Mouse (Mus musculus): ENCODE results near the gene Trarg1. TPM values are rescaled to one million over a fixed set of nuclear protein-coding genes. Genes with fewer than 3 reads are reported as not detected.
A peak's percentile ranks its signal among the peaks of the same experiment; 100 is the strongest.

Gene Trarg1
- polyA plus RNA-seq, 1 experiment: 0.40 TPM

DNA sequence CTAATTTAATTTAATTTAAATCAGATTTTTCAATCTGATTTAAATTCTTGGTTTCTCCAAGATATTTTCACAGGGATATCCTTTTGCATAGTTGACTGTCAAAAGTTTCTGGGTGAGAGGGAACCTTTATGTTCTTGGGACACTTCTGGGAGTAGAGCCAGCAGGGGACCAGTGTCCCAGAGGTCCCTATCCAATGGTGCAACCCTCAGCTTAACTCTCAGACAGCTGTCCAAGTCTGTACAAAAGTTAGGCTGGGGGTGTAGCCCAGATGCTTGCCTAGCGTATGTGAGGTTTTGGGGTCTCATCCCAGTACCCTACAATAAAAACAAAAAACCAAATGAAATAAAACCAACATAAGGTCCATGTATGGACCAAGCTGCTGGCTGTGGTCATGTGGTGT lies 28.5 kb downstream of the Trarg1 start:
- no peaks in the 10 kb centered on the region for H3K4me1 ChIP-seq (ENCODE audit: control insufficient read depth, insufficient read depth, low read length)
- no peak overlapping the region for H3K4me3 ChIP-seq (ENCODE audit: insufficient read depth, low read length)
- TF ChIP-seq POLR2A (IDR thresholded peaks at IDR 0.05; ENCODE audit: extremely low read depth, insufficient read depth, low read length) (no peak), CTCF (IDR thresholded peaks at IDR 0.05; ENCODE audit: extremely low read depth, insufficient read depth, low read length) (no peak)
- no peak overlapping the region for H3K27ac ChIP-seq (ENCODE audit: insufficient read depth, low read length)

DNA sequence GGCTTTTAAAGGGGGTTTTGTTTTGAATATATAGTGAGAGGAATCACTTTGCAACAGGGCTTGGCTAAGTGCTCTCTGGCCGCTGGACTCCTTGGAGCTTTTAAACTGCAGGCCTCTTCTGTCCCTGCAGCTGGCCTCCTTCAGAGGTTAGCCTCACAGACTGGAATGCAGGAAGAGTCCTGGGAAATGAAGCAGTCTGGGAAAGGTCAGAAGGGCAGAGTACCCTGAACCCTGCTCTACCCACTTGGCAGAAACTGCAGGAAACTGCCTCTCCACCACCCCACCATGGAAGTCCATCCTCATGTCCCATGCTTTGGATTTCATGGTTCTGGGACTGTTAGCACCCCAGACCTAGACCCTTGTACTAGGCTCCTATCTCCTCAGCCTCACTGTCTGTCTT lies 29.3 kb downstream of the Trarg1 start:
- Histone ChIP-seq H3K4me3 (ENCODE audit: insufficient read depth, low read length) (no peak overlapping the region), H3K4me1 (ENCODE audit: control insufficient read depth, insufficient read depth, low read length) (no peaks in the 10 kb centered on the region), H3K27ac (ENCODE audit: insufficient read depth, low read length) (no peak overlapping the region)
- TF ChIP-seq POLR2A (IDR thresholded peaks at IDR 0.05; ENCODE audit: extremely low read depth, insufficient read depth, low read length) (no peak), CTCF (IDR thresholded peaks at IDR 0.05; ENCODE audit: extremely low read depth, insufficient read depth, low read length) (no peak)

DNA sequence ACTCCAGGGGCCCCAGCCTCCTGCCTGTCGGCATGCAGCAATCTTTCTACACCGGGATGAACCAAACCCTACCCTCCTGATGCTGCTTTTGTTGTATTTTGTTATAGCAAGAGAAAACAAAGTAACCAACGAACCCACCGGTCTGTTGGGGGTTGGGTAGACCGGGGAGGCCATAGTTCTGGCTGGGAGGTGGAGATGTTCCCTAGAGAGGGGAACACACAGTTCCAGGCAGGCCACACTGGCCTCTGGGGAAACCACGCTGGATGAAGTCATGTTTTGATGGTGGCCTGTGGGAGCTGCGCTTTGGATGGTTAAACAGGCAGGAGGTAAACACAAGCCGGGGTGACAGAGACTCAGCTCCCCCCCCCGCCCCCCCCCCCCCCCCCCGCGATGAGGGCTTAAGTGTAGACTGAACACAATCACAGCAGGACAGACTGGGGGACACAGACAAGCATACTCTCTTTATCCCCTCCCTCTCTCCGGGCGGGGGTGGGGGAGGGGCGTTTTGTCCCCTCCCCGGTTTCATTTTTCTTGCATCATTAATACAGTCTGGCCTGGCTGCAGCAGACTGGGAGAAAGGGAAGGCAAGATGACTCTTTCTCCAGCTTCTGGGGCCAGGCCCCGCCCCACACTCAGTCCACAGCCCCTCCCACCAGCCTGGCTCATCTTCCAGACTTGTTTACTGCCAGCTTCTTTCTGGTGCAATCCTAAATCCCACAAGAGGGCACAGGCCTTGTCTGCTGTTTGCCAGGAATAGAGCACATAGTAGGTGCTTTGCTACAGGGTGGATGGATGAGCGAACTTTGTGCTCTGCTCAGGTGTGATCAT lies 30.2 kb downstream of the Trarg1 start:
- TF ChIP-seq POLR2A (IDR thresholded peaks at IDR 0.05; ENCODE audit: extremely low read depth, insufficient read depth, low read length): no peak
- no peak for TF ChIP-seq CTCF (IDR thresholded peaks at IDR 0.05; ENCODE audit: extremely low read depth, insufficient read depth, low read length)

DNA sequence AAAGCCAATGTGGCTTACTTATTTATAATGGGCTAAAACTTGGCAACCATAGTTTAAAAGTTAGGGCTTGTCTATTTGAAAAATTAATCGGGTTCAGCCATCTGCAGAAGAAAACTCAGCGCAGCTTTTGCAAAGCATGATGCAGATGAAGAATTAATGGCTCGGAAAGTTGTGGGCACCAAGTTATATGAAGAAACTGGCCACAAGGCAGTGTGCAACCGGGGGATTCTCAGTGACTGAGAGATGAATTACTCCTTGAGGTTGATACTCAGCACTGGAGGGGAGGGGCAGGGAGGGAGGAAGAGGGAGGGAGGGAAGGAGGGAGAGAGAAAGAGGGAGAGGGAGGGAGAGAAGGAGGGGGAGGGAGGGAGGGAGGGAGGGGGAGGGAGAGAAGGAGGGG lies 37.4 kb downstream of the Trarg1 start:
- Histone ChIP-seq H3K27ac (ENCODE audit: insufficient read depth, low read length) (no peak overlapping the region), H3K4me3 (ENCODE audit: insufficient read depth, low read length) (no peak overlapping the region), H3K4me1 (ENCODE audit: control insufficient read depth, insufficient read depth, low read length) (no peaks in the 10 kb centered on the region)
- no peak for TF ChIP-seq POLR2A (IDR thresholded peaks at IDR 0.05; ENCODE audit: extremely low read depth, insufficient read depth, low read length)
- TF ChIP-seq CTCF (IDR thresholded peaks at IDR 0.05; ENCODE audit: extremely low read depth, insufficient read depth, low read length): no peak

More for the DNA sequence above, 30.2 kb downstream of the Trarg1 start:
- H3K4me1 ChIP-seq (ENCODE audit: control insufficient read depth, insufficient read depth, low read length): no peaks in the 10 kb centered on the region
- no peak overlapping the region for H3K4me3 ChIP-seq (ENCODE audit: insufficient read depth, low read length)
- H3K27ac ChIP-seq (ENCODE audit: insufficient read depth, low read length): no peak overlapping the region

DNA sequence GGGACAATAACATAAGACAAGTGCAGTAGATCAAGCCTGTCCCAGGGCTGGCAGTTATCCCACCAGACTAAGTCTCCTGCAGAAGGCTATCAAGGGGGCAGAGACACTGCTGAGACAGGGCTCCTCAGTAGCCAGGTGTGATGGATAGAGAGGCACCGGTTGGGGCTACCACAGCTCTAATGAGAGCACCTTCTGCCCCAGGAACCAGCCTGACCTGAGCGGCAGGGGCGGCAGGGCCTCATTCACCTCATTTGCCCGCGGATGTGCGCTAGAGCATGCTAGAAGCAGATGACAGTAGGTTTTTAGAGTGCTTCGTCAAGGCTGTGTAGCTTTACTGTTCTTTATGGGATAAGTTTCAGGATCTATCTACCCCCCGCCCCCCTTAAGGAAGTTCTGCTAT lies 44.3 kb downstream of the Trarg1 start:
- H3K4me1 ChIP-seq (ENCODE audit: control insufficient read depth, insufficient read depth, low read length): no peaks in the 10 kb centered on the region
- TF ChIP-seq CTCF (IDR thresholded peaks at IDR 0.05; ENCODE audit: extremely low read depth, insufficient read depth, low read length) (no peak), POLR2A (IDR thresholded peaks at IDR 0.05; ENCODE audit: extremely low read depth, insufficient read depth, low read length) (no peak)
- H3K4me3 ChIP-seq (ENCODE audit: insufficient read depth, low read length): no peak overlapping the region
- no peak overlapping the region for H3K27ac ChIP-seq (ENCODE audit: insufficient read depth, low read length)

GRCm38 (mm10) chr11:76728093-76728492 lies 48.5 kb downstream of the Trarg1 start:
- no peak for TF ChIP-seq POLR2A (IDR thresholded peaks at IDR 0.05; ENCODE audit: extremely low read depth, insufficient read depth, low read length)
- no peak for TF ChIP-seq CTCF (IDR thresholded peaks at IDR 0.05; ENCODE audit: extremely low read depth, insufficient read depth, low read length)
- no peak overlapping the region for H3K27ac ChIP-seq (ENCODE audit: insufficient read depth, low read length)
- no peaks in the 10 kb centered on the region for H3K4me1 ChIP-seq (ENCODE audit: control insufficient read depth, insufficient read depth, low read length)
- H3K4me3 ChIP-seq (ENCODE audit: insufficient read depth, low read length): no peak overlapping the region

GRCm38 (mm10) chr11:76730650-76731049 lies 51.0 kb downstream of the Trarg1 start:
- H3K27ac ChIP-seq (ENCODE audit: insufficient read depth, low read length): no peak overlapping the region
- TF ChIP-seq CTCF (IDR thresholded peaks at IDR 0.05; ENCODE audit: extremely low read depth, insufficient read depth, low read length) (no peak), POLR2A (IDR thresholded peaks at IDR 0.05; ENCODE audit: extremely low read depth, insufficient read depth, low read length) (no peak)
- H3K4me1 ChIP-seq (ENCODE audit: control insufficient read depth, insufficient read depth, low read length): no peaks in the 10 kb centered on the region
- H3K4me3 ChIP-seq (ENCODE audit: insufficient read depth, low read length): no peak overlapping the region

DNA sequence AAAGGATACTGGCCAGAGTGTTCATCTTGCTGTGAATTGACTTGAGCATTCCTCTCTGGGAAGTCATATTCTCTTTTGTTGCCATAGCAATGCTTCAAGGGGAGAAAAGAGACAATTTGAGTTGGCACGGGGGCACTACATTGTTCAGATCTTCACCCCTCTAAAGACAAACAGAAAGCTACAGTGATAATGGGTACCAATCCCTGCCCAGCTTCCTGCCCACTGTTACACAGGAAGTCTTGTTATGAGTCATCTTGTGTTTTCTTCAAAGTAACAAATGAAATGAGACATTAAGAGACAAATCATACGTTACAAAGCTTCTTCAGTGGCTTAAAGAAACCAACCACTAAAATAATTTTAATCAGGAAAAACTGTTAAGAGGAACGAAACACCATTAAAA lies 55.0 kb downstream of the Trarg1 start:
- no peak overlapping the region for H3K27ac ChIP-seq (ENCODE audit: insufficient read depth, low read length)
- H3K4me3 ChIP-seq (ENCODE audit: insufficient read depth, low read length): no peak overlapping the region
- no peak for TF ChIP-seq POLR2A (IDR thresholded peaks at IDR 0.05; ENCODE audit: extremely low read depth, insufficient read depth, low read length)
- no peak for TF ChIP-seq CTCF (IDR thresholded peaks at IDR 0.05; ENCODE audit: extremely low read depth, insufficient read depth, low read length)
- H3K4me1 ChIP-seq (ENCODE audit: control insufficient read depth, insufficient read depth, low read length): no peaks in the 10 kb centered on the region

GRCm38 (mm10) chr11:76735753-76736324 lies 56.2 kb downstream of the Trarg1 start:
- no peaks in the 10 kb centered on the region for H3K4me1 ChIP-seq (ENCODE audit: control insufficient read depth, insufficient read depth, low read length)
- H3K27ac ChIP-seq (ENCODE audit: insufficient read depth, low read length): no peak overlapping the region; the same call in 1 of the 2 replicates
- no peak for TF ChIP-seq POLR2A (IDR thresholded peaks at IDR 0.05; ENCODE audit: extremely low read depth, insufficient read depth, low read length)
- no peak for TF ChIP-seq CTCF (IDR thresholded peaks at IDR 0.05; ENCODE audit: extremely low read depth, insufficient read depth, low read length)
- no peak overlapping the region for H3K4me3 ChIP-seq (ENCODE audit: insufficient read depth, low read length)

DNA sequence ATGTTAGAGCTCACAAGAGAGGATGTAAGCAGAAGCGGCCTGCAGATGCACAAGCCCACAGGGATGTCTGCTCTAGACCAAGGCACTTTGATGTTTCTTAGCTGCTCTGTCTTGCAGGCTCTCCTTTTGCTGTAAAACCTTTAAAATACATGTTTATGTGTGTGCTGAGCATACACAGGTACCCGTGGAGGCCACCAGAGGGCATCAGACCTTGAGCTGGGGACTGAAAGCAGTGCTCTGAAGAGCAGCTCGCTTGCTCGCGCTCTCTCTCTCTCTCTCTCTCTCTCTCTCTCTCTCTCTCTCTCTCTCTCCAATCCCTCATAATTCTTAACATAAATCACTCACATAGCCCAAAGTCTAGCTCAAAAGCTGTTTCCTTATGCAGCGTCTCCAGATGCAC lies 59.5 kb downstream of the Trarg1 start:
- H3K27ac ChIP-seq (ENCODE audit: insufficient read depth, low read length): no peak overlapping the region
- H3K4me1 ChIP-seq (ENCODE audit: control insufficient read depth, insufficient read depth, low read length): no peaks in the 10 kb centered on the region
- peak; percentile 36 for TF ChIP-seq CTCF (IDR thresholded peaks at IDR 0.05; ENCODE audit: extremely low read depth, insufficient read depth, low read length)
- no peak for TF ChIP-seq POLR2A (IDR thresholded peaks at IDR 0.05; ENCODE audit: extremely low read depth, insufficient read depth, low read length)
- H3K4me3 ChIP-seq (ENCODE audit: insufficient read depth, low read length): no peak overlapping the region

Measured in cortical plate, adult 2 months (tissue).